Mouse (Mus musculus): ENCODE results near the gene Olfr1223.
"Not testable (repeated sequence)": the region's sequence is repeated elsewhere in the genome, so short reads cannot be mapped to it uniquely, and the experiment has no call there.

Olfr1223 gene

DNA sequence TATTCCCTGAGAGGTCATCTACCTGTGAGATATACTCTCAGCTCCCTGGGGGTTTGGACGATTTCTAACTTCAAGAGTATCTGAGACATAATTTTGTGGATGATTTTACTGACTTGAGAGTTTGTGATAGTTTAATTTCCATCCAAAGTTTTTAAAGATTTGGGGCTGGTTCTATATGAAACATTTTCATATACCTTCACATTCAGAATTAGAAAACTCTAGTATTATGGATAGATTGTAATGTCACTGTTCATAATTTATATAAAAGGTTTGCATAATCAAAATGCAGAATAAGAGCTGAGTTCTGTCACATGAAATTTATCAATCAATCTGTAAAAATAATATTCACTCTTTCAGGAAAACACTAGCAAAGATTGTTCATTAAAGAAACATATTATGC, at the start of gene Olfr1223:
Olfr1223 (minus strand) TSS at position 101 of the 400 bp plus-strand sequence.
- no peak for DNase-seq (ENCODE audit: low read depth, low spot score)

- DNase-seq (ENCODE audit: low read depth, low spot score): no peak
These were observed 48.6 kb upstream of the Olfr1223 start, which contains the start of gene Olfr1226 for GRCm38 (mm10) chr2:89199948-89200347. Gene Olfr1226, minus strand, starts transcription at chr2:89200048.

DNA sequence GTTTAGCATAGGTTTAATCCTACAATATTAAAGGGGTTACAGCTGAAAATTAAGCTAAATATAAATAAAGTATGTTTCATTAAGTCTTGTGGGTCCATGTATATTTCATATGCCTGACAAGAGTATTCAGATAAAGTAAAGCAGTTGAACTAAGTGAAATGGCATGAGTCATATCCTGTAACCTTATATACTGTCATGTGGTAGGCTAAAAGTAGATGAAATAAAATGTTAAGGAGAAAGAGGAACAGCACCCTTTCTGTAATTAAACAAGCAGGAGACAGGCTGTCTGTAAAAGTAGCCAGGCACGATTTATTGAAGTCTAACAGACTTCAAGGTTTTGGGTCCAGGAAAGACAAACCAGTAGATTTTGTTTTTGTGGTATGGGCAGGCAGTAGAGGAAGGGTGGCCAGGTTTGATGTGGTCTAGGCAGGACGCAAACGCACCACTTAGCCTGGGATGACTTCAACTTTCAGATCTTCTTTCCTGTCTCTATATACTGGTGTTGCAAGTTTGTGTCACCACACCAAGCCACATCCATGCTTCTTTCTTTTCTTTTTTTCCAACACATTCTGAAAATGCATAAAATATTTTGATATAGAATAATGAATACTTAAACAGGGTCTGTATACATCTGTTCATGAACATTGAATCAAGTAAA, 45.1 kb upstream of the Olfr1223 start:
- no peak for DNase-seq (ENCODE audit: low read depth, low spot score)

GRCm38 (mm10) chr2:89174569-89174968, 23.2 kb upstream of the Olfr1223 start, which contains the start of gene Olfr1225:
Gene Olfr1225, minus strand, starts transcription at chr2:89174669.
- no peak for DNase-seq (ENCODE audit: low read depth, low spot score)

DNA sequence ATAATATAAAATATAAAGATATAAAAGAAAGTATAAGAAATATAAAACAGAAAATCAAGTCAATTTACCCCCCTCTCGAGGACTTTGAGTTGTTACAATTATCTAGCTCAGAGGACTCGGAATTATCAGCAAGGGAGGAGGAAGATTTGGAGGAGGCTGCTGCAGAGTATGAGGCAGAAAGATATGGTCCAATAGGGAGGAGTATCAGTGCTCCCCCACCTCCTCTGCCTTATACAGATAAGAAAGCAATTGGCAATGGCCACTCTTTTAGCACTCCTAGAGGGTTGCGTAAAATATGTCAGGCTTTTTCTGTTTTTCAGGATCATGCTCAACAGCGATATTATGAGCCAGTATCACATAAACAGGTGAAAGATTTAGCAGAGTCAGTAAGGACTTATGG, 13.4 kb upstream of the Olfr1223 start:
- DNase-seq (ENCODE audit: low read depth, low spot score): not testable (repeated sequence)

DNA sequence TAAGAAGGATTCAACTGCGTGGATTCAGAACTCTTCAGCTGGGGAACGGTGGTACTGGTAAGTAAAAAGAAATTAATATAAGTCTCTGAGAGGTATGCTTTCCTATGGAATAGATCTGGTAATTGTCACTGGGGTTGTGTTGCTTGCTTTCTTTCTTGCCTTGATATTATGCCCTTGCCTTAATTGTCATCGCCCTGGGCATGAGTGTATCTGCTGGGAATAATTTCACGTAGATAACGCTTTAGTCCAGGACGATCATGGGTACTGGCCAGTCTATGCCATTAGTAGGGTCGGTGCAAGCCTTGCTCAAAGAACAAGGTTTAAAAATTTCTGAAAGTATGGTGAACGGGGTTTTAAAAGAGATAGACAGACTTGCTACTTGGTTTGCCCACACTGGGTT, 12.6 kb upstream of the Olfr1223 start, which contains the start of gene Olfr1224-ps1:
Olfr1224-ps1 (minus strand) TSS at position 101 of the 400 bp plus-strand sequence.
- not testable (repeated sequence) for DNase-seq (ENCODE audit: low read depth, low spot score)

GRCm38 (mm10) chr2:89132954-89133353, 18.4 kb downstream of the Olfr1223 start, which contains the start of gene Olfr1222:
Gene Olfr1222, minus strand, starts transcription at chr2:89133054.
- no peak for DNase-seq (ENCODE audit: low read depth, low spot score)

- DNase-seq (ENCODE audit: low read depth, low spot score): no peak
These were observed 34.2 kb downstream of the Olfr1223 start, which contains the start of gene Olfr1221 for GRCm38 (mm10) chr2:89117183-89117582. Gene Olfr1221, minus strand, starts transcription at chr2:89117283.

- DNase-seq (ENCODE audit: low read depth, low spot score): no peak
These were observed 44.6 kb downstream of the Olfr1223 start, which contains the start of gene Olfr1220 for GRCm38 (mm10) chr2:89106735-89107134. Gene Olfr1220, minus strand, starts transcription at chr2:89106835.

GRCm38 (mm10) chr2:89105651-89106050, 45.7 kb downstream of the Olfr1223 start:
- no peak for DNase-seq (ENCODE audit: low read depth, low spot score)

GRCm38 (mm10) chr2:89093848-89094247, 57.5 kb downstream of the Olfr1223 start:
- DNase-seq (ENCODE audit: low read depth, low spot score): no peak
